Mouse (Mus musculus): ENCODE data around the gene Uba52.

The Uba52 gene

DNA sequence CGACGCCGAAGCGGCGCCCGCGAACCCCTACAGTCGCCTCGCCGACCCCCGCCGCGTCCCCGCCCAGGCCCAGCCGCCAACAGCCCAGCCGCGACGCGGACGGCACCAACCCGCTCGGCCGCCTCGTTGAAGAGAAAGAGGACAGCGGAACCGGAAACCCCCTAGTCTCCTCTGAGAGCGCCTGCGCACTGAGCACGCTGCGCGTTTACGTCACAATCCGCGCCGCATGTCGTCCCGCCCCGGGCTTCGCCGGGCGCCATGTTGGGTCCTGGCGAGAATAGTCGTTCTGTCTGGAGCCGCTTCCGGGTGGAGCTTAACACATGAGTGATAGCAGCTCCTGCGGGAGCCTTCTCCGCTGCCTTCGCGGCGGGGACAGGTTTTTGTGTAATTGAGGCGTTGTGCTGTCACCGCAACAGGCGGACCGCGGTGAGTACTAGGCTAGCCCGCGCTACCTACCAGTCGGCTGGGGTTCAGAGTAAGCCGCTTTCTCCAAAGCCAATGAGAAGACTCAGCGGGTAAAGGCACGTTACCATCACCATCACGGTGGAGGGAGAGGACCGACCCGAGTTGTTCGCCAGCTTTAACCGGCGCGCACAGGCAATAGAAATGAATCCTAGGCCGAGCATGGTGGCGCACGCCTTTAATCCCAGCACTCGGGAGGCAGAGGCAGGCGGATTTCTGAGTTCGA, at the start of gene Uba52:
Uba52 (minus strand) TSS at position 574 of the 688 bp plus-strand sequence.
- DNase-seq (ENCODE audit: low spot score): peak; percentile 95

DNA sequence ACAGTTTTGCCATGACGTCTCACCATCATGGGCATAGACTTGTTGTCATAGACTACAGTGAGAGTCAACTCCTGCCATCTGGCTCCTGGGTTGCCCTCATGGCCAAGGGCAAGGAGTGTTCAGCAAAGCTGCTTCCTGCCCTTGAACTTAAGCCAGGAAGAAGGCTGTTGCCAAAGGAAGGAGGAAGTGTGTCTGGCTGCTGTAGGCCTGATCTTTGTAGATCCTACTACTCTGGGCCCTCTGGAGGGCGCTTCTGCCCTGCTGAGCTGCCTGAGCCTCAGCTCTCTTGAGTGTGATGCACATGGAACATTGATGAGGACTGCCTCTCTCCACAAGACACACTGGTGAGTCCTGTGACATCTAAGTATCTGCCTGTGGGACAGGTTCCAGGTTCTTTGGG, 49.5 kb upstream of the Uba52 start:
- no peak for DNase-seq (ENCODE audit: low spot score)

DNA sequence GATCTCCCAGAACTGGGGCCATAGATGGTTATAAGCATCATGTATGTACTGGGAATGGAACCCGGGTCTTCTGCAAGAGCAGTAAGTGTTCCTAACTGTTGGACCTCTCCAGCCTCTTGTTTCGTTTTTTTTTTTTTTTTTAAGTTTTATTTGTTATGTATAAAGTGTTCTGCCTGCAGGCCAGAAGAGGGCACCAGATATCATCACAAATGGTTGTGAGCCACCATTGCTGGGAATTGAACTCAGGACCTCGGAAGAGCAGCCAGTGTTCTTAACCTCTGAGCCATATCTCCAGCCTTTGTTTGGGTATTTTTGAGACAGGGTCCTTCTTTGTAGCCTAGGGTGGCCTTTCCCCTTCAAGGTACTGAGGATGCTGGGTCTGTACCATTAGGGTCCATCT, 48.4 kb upstream of the Uba52 start:
- no peak for DNase-seq (ENCODE audit: low spot score)

- DNase-seq (ENCODE audit: low spot score): no peak
Measured at GRCm38 (mm10) chr8:70558334-70558733, 47.7 kb upstream of the Uba52 start.

GRCm38 (mm10) chr8:70555079-70555747, 44.6 kb upstream of the Uba52 start:
- DNase-seq (ENCODE audit: low spot score): no peak

DNA sequence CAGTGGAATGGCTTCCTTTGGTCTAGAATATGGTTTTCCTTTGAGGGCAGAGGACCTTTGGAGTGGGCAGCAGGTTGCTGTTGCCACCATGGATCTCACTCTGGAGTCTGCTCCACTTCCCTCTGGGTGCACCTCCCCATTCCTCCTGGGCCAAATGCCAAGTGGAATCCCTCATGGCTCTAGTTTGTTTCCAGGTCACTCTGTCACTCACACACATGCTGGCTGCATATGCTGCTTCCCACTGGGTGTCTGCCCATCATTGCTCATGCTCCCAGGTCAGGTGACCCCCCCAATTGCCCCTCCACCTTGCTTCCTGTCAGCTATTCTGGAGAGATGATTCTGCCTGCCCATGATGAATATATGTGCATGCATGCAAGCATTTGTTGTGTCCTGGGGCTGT, 43.1 kb upstream of the Uba52 start:
- no peak for DNase-seq (ENCODE audit: low spot score)

DNA sequence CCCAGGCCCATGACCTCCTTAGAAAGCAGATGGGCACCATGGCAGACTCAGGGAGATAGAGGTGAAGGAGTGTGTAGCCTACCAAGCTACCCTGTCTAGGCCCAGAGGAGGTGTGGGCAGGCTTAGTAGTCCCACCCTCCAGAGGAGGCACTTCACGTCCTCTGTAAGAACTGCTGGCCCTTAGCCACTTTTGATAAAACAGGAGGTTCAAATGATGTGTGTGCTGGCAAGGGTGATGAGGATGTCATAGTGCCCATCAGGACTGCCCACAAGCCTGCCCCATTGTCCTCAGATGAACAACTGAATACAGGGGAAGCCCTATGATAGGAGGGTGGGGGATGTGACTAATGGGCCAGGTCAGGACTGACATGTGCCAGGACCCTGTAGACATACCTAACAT, 42.2 kb upstream of the Uba52 start:
- DNase-seq (ENCODE audit: low spot score): no peak

DNA sequence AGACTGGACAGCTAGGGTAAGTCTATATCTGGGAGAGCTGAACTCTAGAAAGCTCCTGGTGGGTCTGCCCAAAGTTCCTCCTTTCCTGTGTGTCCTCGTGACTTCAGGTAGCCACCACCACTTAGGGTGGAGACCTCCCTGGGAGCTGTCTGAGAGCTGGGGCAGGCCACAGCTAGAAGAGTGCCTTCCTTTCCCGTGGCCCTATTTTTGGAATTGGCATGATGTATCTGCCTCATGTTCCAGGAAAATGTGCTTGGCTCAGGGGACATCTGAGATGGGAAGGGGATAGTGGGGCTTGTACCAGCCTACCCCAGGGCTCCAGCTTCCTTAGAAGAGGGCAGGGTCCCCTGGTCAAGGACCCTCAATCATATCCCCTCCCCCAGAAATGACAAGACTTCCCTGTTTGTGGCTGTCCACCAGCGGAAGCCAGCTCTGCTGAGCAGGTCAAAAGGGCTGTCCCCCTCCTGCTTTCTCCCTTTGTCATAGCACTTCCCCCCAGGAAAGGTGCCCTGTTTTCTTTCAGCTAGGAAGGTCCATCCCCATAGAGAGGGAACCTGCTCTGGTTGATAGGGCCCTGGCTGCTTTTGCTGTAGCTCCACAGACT, 41.1 kb upstream of the Uba52 start:
- no peak for DNase-seq (ENCODE audit: low spot score)

DNA sequence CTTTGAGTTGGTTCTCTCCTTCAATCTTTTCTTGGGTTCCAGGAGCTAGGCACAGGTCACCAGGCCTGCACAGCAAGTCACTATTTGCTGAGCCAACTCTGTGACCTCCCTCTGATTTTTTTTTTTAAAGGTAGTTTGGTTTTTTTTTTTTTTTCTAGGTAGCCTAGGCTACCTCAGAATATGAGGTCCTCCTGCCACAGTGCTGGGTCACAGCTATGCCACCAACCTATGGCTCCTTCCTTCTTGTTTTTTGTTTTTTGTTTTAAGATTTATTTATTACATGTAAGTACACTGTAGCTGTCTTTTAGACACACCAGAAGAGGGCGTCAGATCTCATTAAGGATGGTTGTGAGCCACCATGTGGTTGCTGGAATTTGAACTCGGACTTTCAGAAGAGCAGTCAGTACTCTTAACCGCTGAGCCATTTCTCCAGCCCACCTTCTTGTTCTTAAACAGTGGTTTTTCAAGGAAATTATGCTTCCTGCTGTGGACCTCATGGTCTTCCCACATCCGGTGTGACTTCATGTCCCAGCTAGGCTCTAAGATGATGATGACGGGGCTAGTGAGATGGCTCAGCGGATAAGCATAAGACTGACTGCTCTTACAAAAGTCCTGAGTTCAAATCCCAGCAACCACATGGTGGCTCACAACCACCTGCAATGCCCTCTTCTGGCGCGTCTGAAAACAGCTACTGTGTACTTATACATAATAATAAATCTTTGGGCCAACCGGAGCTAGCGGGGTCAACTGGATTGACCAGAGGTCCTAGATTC, 39.0 kb upstream of the Uba52 start:
- DNase-seq (ENCODE audit: low spot score): no peak

DNA sequence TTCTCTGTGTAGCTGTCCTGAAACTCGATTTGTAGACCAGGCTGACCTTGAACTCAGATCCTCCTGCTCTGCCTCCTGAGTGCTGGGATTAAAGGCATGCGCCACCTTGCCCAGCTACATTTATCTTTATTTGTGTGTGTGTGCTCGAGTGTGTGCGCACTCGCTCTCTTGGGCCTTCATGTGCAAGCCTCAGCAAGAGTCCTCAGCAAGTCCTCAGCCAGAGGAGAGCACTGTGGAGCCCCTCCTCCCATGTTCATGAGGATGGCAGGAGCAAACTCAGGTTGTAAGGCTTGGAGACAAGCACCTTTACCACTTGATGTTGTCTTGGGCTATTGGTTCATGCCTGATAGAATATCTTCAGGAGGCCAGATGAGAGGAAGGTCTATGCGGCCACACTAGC, 37.2 kb upstream of the Uba52 start:
- DNase-seq (ENCODE audit: low spot score): no peak

DNA sequence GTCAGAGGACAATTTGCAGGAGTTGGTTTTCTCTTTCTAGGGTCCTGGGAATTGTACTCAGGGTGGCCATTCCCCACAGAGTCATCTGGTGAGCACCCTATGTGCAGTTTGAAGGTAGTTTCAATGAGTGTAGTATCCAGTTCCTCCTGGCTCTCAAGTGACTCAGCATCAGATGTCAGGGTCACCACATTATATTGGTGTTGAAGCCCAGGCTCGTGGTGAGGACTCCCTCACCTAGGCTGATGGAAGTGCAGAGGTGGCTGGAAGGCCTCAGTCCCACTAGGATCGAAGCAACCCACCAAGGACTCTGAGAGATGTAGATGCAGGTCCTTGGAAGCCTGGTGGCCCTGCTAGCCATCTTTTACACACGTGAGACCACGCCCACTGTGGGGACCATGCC, 35.8 kb upstream of the Uba52 start:
- DNase-seq (ENCODE audit: low spot score): no peak

DNA sequence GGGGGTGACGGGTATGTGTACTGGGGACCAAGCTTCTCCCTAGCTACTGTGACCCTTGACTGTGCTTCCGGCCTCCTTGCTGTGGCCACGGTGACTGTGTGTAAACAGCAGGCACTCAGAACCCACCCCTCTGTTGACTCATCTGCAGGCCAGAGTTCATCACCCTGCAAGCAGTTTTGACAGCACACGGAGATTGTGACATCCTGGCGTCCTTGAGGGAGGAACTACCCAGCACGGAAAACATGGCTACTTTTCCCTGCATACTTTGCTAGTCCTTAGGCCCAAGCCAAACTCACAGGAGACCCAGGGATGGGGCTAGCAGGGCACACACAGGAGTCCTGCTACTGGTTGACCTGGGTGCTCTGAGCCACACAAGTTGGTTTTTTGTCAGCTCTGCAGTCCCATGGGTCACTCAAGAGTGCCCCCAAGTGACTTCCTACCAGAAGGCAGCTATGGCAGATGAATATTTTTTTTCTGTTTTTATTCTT, 33.6 kb upstream of the Uba52 start:
- DNase-seq (ENCODE audit: low spot score): no peak

GRCm38 (mm10) chr8:70541081-70541480, 30.5 kb upstream of the Uba52 start:
- DNase-seq (ENCODE audit: low spot score): no peak

GRCm38 (mm10) chr8:70540507-70541071, 30.0 kb upstream of the Uba52 start:
- DNase-seq (ENCODE audit: low spot score): no peak

- DNase-seq (ENCODE audit: low spot score): no peak
Measured at GRCm38 (mm10) chr8:70540013-70540506, 29.5 kb upstream of the Uba52 start.

- peak; percentile 99 for DNase-seq (ENCODE audit: low spot score)
Measured at GRCm38 (mm10) chr8:70539077-70539813, 28.6 kb upstream of the Uba52 start, which contains the start of gene Ell. TSS of gene Ell (plus strand) at chr8:70539457.

DNA sequence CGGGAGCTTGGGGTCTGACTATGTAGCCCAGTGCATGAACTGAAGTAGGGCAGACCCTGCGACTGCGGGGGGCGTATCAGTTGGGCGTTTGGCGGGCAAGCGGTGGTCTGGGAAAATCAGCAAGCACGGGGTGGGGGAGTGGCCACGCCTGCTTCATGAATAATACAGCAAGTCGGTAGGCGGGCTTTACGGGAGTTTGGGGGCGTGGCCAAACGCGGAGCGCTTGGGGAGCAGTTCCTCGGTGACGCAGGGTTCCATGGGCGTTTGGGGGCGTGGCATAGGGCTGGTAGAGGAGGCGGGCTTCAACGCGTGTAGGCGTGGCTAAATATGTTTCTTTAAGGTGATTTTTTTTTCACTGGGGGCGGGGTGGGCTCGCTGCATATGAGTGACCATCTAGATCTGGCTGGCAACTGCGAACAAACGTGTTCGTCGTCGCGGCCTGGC, 28.1 kb upstream of the Uba52 start:
- peak; percentile 98 for DNase-seq (ENCODE audit: low spot score)

- peak; percentile 45 for DNase-seq (ENCODE audit: low spot score)
Measured at GRCm38 (mm10) chr8:70538024-70538579, 27.5 kb upstream of the Uba52 start.

GRCm38 (mm10) chr8:70535701-70536100, 25.1 kb upstream of the Uba52 start:
- DNase-seq (ENCODE audit: low spot score): no peak

DNA sequence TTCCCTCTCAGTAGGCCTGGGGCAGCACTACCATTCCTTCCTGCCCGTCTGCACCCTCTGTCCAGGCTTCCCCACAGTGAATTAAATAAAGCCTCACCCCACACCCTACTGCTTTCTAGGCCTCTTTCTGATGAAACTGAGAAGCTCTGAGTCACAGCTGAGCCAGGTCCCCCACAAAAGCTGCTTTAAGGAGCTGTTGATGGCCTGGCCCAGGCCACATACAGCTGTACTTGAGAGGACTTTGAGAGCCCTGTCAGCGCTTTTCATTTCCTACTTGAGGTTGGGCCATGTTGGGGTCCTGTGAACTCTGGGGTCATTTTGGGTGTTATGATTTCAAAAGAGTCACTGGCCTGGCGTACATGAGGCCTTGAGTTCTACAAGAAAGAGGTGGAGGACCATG, 24.6 kb upstream of the Uba52 start:
- no peak for DNase-seq (ENCODE audit: low spot score)

GRCm38 (mm10) chr8:70534281-70534680, 23.7 kb upstream of the Uba52 start:
- DNase-seq (ENCODE audit: low spot score): no peak
